ENCODE assay signal across 8 mouse cellular contexts in genomic region chr5:65390648-65391644, GRCm38 (mm10). TPM values are rescaled to one million over a fixed set of nuclear protein-coding genes. Genes with fewer than 3 reads are reported as not detected.
A peak's percentile ranks its signal among the peaks of the same experiment; 100 is the strongest.
DNase-seq lines count a peak whose midpoint lies in the region; ATAC-seq lines count a peak whose summit lies in the region.

TSS of gene Rpl9 (minus strand) at chr5:65391444.
TSS of gene Lias (plus strand) at chr5:65391497.

- peak within 1 kb of the TSS; percentile 99 for H3K27ac ChIP-seq in heart, embryonic 10.5 days
- H3K27ac ChIP-seq in kidney, embryonic 15.5 days: peak within 1 kb of the TSS; percentile 89

- H3K27me3 ChIP-seq in heart, embryonic 10.5 days (ENCODE audit: insufficient read depth, poor library complexity, severe bottlenecking): no peaks in the 10 kb centered on the region
- no peaks in the 10 kb centered on the region for H3K27me3 ChIP-seq in kidney, embryonic 15.5 days

- H3K9ac ChIP-seq in kidney, embryonic 15.5 days: peak within 1 kb of the TSS; percentile 90

- WGBS in heart, embryonic 10.5 days: under 1% methylated on average over 83 of the region's 83 CpGs
- under 1% methylated on average over 83 of the region's 83 CpGs for WGBS in kidney, embryonic 15.5 days

- H3K4me3 ChIP-seq in heart, embryonic 10.5 days: peak within 1 kb of the TSS; percentile 97
- H3K4me3 ChIP-seq in kidney, embryonic 15.5 days (replicated peaks): peak within 1 kb of the TSS; percentile 67

- peaks cover 53% of the 10 kb centered on the region for H3K36me3 ChIP-seq in heart, embryonic 10.5 days
- H3K36me3 ChIP-seq in kidney, embryonic 15.5 days: peaks cover 54% of the 10 kb centered on the region

- DNase-seq in B cell, adult 2 months: peak; percentile 98
- peak; percentile 99 for DNase-seq in brain, adult 2 months (ENCODE audit: low read depth, low spot score)
- DNase-seq in heart, embryonic 10.5 days (ENCODE audit: low spot score): peak; percentile 98
- DNase-seq in liver: peak; percentile 98
- DNase-seq in spleen, postnatal 4 days (ENCODE audit: low spot score in 2 of 2): peak; percentile 100

- peak; percentile 93 for ATAC-seq in erythroblast, adult 5-6 weeks (replicated peaks; ENCODE audit: low FRiP score, poor library complexity, severe bottlenecking)
- peak; percentile 96 for ATAC-seq in kidney, embryonic 15.5 days (replicated peaks; ENCODE audit: low FRiP score)
- peak; percentile 98 for ATAC-seq in monocyte, adult 5-6 weeks (replicated peaks; ENCODE audit: insufficient number of reproducible peaks, low FRiP score, low TSS enrichment, poor library complexity, severe bottlenecking)

- no peaks in the 10 kb centered on the region for H3K4me1 ChIP-seq in heart, embryonic 10.5 days
- H3K4me1 ChIP-seq in kidney, embryonic 15.5 days: peaks cover 19% of the 10 kb centered on the region

- no peaks in the 10 kb centered on the region for H3K9me3 ChIP-seq in heart, embryonic 10.5 days
- no peaks in the 10 kb centered on the region for H3K9me3 ChIP-seq in kidney, embryonic 15.5 days (replicated peaks)

- H3K4me2 ChIP-seq in kidney, embryonic 15.5 days: peak within 1 kb of the TSS; percentile 81

RNA-seq across cellular contexts. Expression of gene Rpl9, which starts in this region (rescaled TPM):
- 636 and 727 TPM in 2 replicates for total RNA-seq in erythroblast, adult 5-6 weeks (2015; ENCODE audit: low replicate concordance)
- total RNA-seq in erythroblast, adult 5-6 weeks (2017; ENCODE audit: low replicate concordance): 268 and 390 TPM in 2 replicates
- 726 and 840 TPM in 2 replicates for polyA plus RNA-seq in heart, embryonic 10.5 days (2016; fragmentation: Nextera tagmentation; extraction: Ambion mirVana)
- 1,013 and 1,049 TPM in 2 replicates for polyA plus RNA-seq in kidney, embryonic 15.5 days (2015; fragmentation: Nextera tagmentation; extraction: Ambion mirVana)
- 1,257 to 1,765 TPM (median 1,722 TPM) in 3 replicates for total RNA-seq in monocyte, adult 5-6 weeks (2017)

RNA-seq across cellular contexts. Expression of gene Lias, which starts in this region (rescaled TPM):
- total RNA-seq in erythroblast, adult 5-6 weeks (2015; ENCODE audit: low replicate concordance): 13.8 and 38.0 TPM in 2 replicates
- 20.7 and 24.7 TPM in 2 replicates for total RNA-seq in erythroblast, adult 5-6 weeks (2017; ENCODE audit: low replicate concordance)
- 64.5 and 67.8 TPM in 2 replicates for polyA plus RNA-seq in heart, embryonic 10.5 days (2016; fragmentation: Nextera tagmentation; extraction: Ambion mirVana)
- polyA plus RNA-seq in kidney, embryonic 15.5 days (2015; fragmentation: Nextera tagmentation; extraction: Ambion mirVana): 61.0 and 71.5 TPM in 2 replicates
- total RNA-seq in monocyte, adult 5-6 weeks (2017): 34.4 to 51.5 TPM (median 37.0 TPM) in 3 replicates

Comparison
In these comparisons a context has a peak if more than half of its experiments do, and no peak if none do; other contexts are left out.
1. Peak in every context shown above with its lines: DNase-seq, ATAC-seq, H3K4me3 ChIP-seq and H3K27ac ChIP-seq.